Mouse (Mus musculus) lung, adult 2 months (tissue): ENCODE measurements at regions not wholly inside any gene's neighbourhood (a gene's known extent, or its start where the extent isn't known, plus 50 kb on each side); places are given as distances from the start of the nearest gene placed in this dataset.

ENCODE experiments used
- CTCF ChIP-seq: fragments of 200-500 bp; IDR thresholded peaks from 2 replicates; pipeline ENCODE4 v1.5.1; 2011; ENCODE audit warnings: mild to moderate bottlenecking, low read length, control low read depth; ENCODE audit not compliant: insufficient read depth
- POLR2A ChIP-seq: fragments of 200-500 bp; IDR thresholded peaks from 2 replicates; pipeline ENCODE4 v1.6.1; 2011; ENCODE audit warnings: low read depth, mild to moderate bottlenecking, control low read depth, low read length, borderline replicate concordance; ENCODE audit errors: extremely low read depth

DNA sequence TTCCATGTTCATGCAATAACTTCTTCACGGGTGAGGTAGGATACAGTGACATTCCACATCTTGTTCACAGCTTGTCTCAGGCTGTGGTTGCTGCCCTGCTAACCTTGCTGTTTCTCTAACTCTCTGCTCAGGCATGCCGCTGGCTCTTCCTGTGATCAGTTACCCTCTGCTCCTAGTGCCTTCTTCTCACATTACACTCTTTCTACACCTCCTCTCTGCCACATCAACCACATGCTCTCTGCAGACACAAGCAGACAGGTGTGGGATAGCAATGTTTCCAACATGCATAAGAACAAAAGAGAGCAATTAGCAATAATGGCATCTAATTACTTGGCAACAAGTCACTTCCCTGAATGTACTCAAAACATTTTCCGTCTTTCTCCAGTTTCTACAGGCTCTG is 128.7 kb downstream of the Nfkbiz start:
- TF ChIP-seq CTCF (no peak), POLR2A (no peak)
